Mouse (Mus musculus) thymus, adult 2 months (tissue): ENCODE measurements around the gene Trim62.

Source experiments
- CTCF ChIP-seq: fragments of 200-500 bp; IDR thresholded peaks from 2 replicates; pipeline ENCODE4 v1.5.1; 2012; ENCODE audit warnings: mild to moderate bottlenecking, control low read depth, low read length, moderate library complexity, borderline replicate concordance; ENCODE audit not compliant: control insufficient read depth, poor library complexity, insufficient read depth; ENCODE audit errors: extremely low read depth
- POLR2A ChIP-seq: fragments of 200-500 bp; IDR thresholded peaks from 2 replicates; pipeline ENCODE4 v1.6.1; 2012; ENCODE audit warnings: mild to moderate bottlenecking, low read length, control low read depth, moderate library complexity; ENCODE audit not compliant: control insufficient read depth, poor library complexity, insufficient read depth; ENCODE audit errors: extremely low read depth

- TF ChIP-seq CTCF, result no peak
- TF ChIP-seq POLR2A, result no peak
Observed at GRCm38 (mm10) chr4:128886571-128886970, 3.2 kb downstream of the Trim62 start.
